ENCODE assay signal across 24 mouse cellular contexts in the genomic region with DNA sequence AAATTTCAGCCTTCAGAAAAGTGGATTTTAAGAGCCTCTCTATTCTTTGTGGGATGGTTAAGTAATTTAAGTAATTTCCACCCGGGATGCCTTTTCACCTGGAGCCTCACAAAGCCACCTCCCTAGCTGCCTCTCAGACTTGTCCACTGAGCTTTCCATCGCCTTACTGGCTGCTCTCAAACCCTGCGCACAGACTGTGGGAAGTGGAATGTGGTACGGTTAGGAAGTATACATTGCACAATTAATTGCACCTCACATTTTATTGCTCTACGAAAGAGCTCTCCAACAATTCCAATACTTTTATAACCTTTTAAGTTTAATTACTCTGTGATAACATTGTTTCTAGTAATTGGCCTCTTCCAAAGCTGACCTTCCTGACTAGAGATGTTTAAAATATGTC. TPM values are rescaled to one million over a fixed set of nuclear protein-coding genes. Genes with fewer than 3 reads are reported as not detected.
DNase-seq lines count a peak whose midpoint lies in the region; ATAC-seq and TF ChIP-seq lines count a peak whose summit lies in the region.
"Had no signal": no experiment of that assay in that cellular context is flagged by ENCODE, and none has a peak within 500 bp of the region (broad histone marks: within the 10 kb centered on the region; RNA-seq: fewer than 3 reads in every experiment).

No protein-coding gene starts in this region.

- no peaks in the 10 kb centered on the region for H3K27me3 ChIP-seq in intestine, embryonic 15.5 days (replicated peaks)
- no peaks in the 10 kb centered on the region for H3K27me3 ChIP-seq in intestine, postnatal 0 days (replicated peaks; ENCODE audit: control insufficient read depth, insufficient read depth, low read length)
- H3K27me3 ChIP-seq in intestine, embryonic 16.5 days (replicated peaks; ENCODE audit: control insufficient read depth, insufficient read depth, low read length) = no peaks in the 10 kb centered on the region
- H3K27me3 ChIP-seq: CH12.LX had no signal

- intact Hi-C loops in gastrocnemius, adult 2 months (cut with DNase I) = loop anchor here (5.0 to 10.0 kb wide), 2 partner anchors 131 to 198 kb away; partner anchors contain the start of gene Crot
- intact Hi-C loops in gastrocnemius, postnatal 14 days (cut with DNase I; ENCODE audit: low total_unique reads) = no loop called here

- no peaks in the 10 kb centered on the region for H3K4me1 ChIP-seq in intestine, embryonic 15.5 days (replicated peaks)
- no peaks in the 10 kb centered on the region for H3K4me1 ChIP-seq in intestine, postnatal 0 days (replicated peaks; ENCODE audit: control insufficient read depth, insufficient read depth, low read length)
- H3K4me1 ChIP-seq in brown adipose tissue, adult 24 weeks (ENCODE audit: control insufficient read depth, insufficient read depth, insufficient read length, low read length) = peaks cover 5% of the 10 kb centered on the region; the same call in 1 of the 2 replicates
- H3K4me1 ChIP-seq in intestine, embryonic 16.5 days (ENCODE audit: control insufficient read depth, insufficient read depth, low read length) = no peaks in the 10 kb centered on the region

- H3K4me3 ChIP-seq in gastrocnemius, adult 2 months = no peak overlapping the region
- no peak overlapping the region for H3K4me3 ChIP-seq in intestine, embryonic 15.5 days (replicated peaks)
- no peak overlapping the region for H3K4me3 ChIP-seq in intestine, postnatal 0 days (ENCODE audit: low read depth, low read length)
- H3K4me3 ChIP-seq in brown adipose tissue, adult 24 weeks (ENCODE audit: insufficient read depth, low read depth, low read length) = no peak overlapping the region
- no peak overlapping the region for H3K4me3 ChIP-seq in intestine, embryonic 16.5 days (ENCODE audit: low read length)

- H3K9me3 ChIP-seq in intestine, embryonic 15.5 days = no peaks in the 10 kb centered on the region
- H3K9me3 ChIP-seq in intestine, postnatal 0 days (ENCODE audit: control insufficient read depth) = no peaks in the 10 kb centered on the region
- H3K9me3 ChIP-seq in intestine, embryonic 16.5 days (ENCODE audit: control insufficient read depth, low read length) = no peaks in the 10 kb centered on the region
- H3K9me3 ChIP-seq: G1E had no signal

- H3K9ac ChIP-seq in intestine, embryonic 15.5 days = no peak overlapping the region
- no peak overlapping the region for H3K9ac ChIP-seq in intestine, postnatal 0 days (ENCODE audit: low read depth, low read length)
- H3K9ac ChIP-seq in intestine, embryonic 16.5 days (ENCODE audit: low read depth, low read length) = no peak overlapping the region

- H3K36me3 ChIP-seq in intestine, embryonic 15.5 days = no peaks in the 10 kb centered on the region
- no peaks in the 10 kb centered on the region for H3K36me3 ChIP-seq in intestine, postnatal 0 days (ENCODE audit: control insufficient read depth, insufficient read depth)
- no peaks in the 10 kb centered on the region for H3K36me3 ChIP-seq in intestine, embryonic 16.5 days (ENCODE audit: control insufficient read depth, insufficient read depth, low read length)
- H3K36me3 ChIP-seq: G1E had no signal

- DNase-seq in gastrocnemius, adult 2 months = no peak
- no peak for DNase-seq in gastrocnemius, postnatal 14 days
- DNase-seq in neural tube, embryonic 10.5 days (ENCODE audit: extremely low spot score, low spot score) = no peak
- DNase-seq in cerebellum, adult 8-10 months = no peak
- DNase-seq: adrenal gland, adult 2 months; adrenal gland, adult 8-10 months; adrenal gland, postnatal 10 days; adrenal gland, postnatal 14 days; adrenal gland, postnatal 25 days; adrenal gland, postnatal 36 days; B cell, adult 2 months; cerebellum, adult 11 months; cerebellum, adult 11-12 months; cerebellum, adult 18-20 months had no signal

- WGBS in intestine, embryonic 15.5 days = 64% methylated on average over 5 of the region's 5 CpGs
- WGBS in intestine, postnatal 0 days = 40% methylated on average over 5 of the region's 5 CpGs
- WGBS in intestine, embryonic 16.5 days = 57% methylated on average over 5 of the region's 5 CpGs

- H3K27ac ChIP-seq in gastrocnemius, adult 2 months = peak overlapping the region; percentile 50; the same call in 1 of the 2 replicates
- H3K27ac ChIP-seq in intestine, embryonic 15.5 days = no peak overlapping the region
- H3K27ac ChIP-seq in intestine, postnatal 0 days (ENCODE audit: low read depth, low read length) = no peak overlapping the region
- peak overlapping the region; percentile 58 for H3K27ac ChIP-seq in brown adipose tissue, adult 24 weeks (replicated peaks; ENCODE audit: low read depth, low read length)
- H3K27ac ChIP-seq in intestine, embryonic 16.5 days (ENCODE audit: low read length) = no peak overlapping the region

- peak; percentile 59; the same call in 1 of the 2 replicates for ATAC-seq in intestine, embryonic 15.5 days
- no peak for ATAC-seq in intestine, postnatal 0 days
- peak; percentile 70 for ATAC-seq in intestine, embryonic 16.5 days
- ATAC-seq: activated CD4-positive, CD25-positive, alpha-beta regulatory T cell, adult 4 months; CD4-positive, CD25-positive, alpha-beta regulatory T cell, adult 4 months; Patski had no signal

- no peak overlapping the region for H3K4me2 ChIP-seq in intestine, embryonic 15.5 days (replicated peaks)
- no peak overlapping the region for H3K4me2 ChIP-seq in intestine, postnatal 0 days (replicated peaks; ENCODE audit: low read depth)
- H3K4me2 ChIP-seq in intestine, embryonic 16.5 days (ENCODE audit: low read depth, low read length) = no peak overlapping the region

- no peak for TF ChIP-seq CTCF in gastrocnemius, adult 2 months (IDR thresholded peaks at IDR 0.05)
- no peak for TF ChIP-seq CTCF in intestine, postnatal 0 days (IDR thresholded peaks at IDR 0.05; ENCODE audit: low read depth)

RNA-seq across cellular contexts. Expression of gene Abcb4, which starts 27.2 kb away (rescaled TPM):
- total RNA-seq in gastrocnemius, adult 2 months (2021) = 10 to 100 TPM; 93.8 to 94.7 TPM
- 10 to 100 TPM; 14.8 to 17.6 TPM for total RNA-seq in gastrocnemius, postnatal 14 days (2021)
- polyA plus RNA-seq in intestine, embryonic 15.5 days (2015; fragmentation: Nextera tagmentation; extraction: Ambion mirVana) = 0.48 and 0.95 TPM in 2 replicates
- polyA plus RNA-seq in intestine, postnatal 0 days (2015; fragmentation: Nextera tagmentation; extraction: Ambion mirVana) = 0.20 and 0.23 TPM in 2 replicates
- 1.1 and 2.1 TPM in 2 replicates for polyA plus RNA-seq in brown adipose tissue, adult 24 weeks (2012; ENCODE audit: insufficient read depth, insufficient read length, missing spikeins)
- polyA plus RNA-seq in intestine, embryonic 16.5 days (2015; fragmentation: Nextera tagmentation; extraction: Ambion mirVana) = 0.45 and 0.88 TPM in 2 replicates
- total RNA-seq: ES-E14 had no signal
- polyA plus RNA-seq: G1E had no signal

Comparison
In these comparisons a context has a peak if more than half of its experiments do, and no peak if none do; other contexts are left out.
1. H3K27ac ChIP-seq: peak in gastrocnemius, adult 2 months (single experiment) and brown adipose tissue, adult 24 weeks (single experiment); none in intestine, embryonic 15.5 days (single experiment), intestine, postnatal 0 days (single experiment) and intestine, embryonic 16.5 days (single experiment).